Mouse (Mus musculus): ENCODE results near the gene Raver1. TPM values are rescaled to one million over a fixed set of nuclear protein-coding genes. Genes with fewer than 3 reads are reported as not detected.
"Not testable (repeated sequence)": the region's sequence is repeated elsewhere in the genome, so short reads cannot be mapped to it uniquely, and the experiment has no call there.

The Raver1 gene
- polyA plus RNA-seq, 1 experiment from 2014 or later = 109 TPM

DNA sequence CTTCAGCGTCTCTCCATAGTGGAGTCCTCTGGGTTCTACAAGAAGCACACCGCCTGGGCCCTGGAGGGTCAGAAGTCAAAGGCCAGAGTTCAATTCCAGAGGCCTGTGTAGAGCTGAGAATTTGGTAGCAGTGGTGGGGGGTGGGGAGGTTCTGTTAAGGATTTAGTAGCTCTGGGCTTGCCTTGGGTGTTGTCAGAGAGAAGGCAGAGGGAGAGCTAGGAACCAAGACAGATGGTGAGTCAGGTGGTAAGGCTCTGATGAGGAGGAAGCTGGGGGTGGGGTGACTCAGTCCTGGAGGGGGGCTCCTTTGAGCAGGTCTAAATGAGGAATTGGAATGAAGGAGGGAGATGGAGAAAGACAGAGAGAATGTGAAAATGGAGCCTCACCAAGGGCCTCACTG is 28.9 kb downstream of the Raver1 start:
- no peak overlapping the region for H3K4me3 ChIP-seq
- no peaks in the 10 kb centered on the region for H3K27me3 ChIP-seq (ENCODE audit: low read depth, poor library complexity, severe bottlenecking)
- no peaks in the 10 kb centered on the region for H3K9me3 ChIP-seq (replicated peaks)
- no peak overlapping the region for H3K27ac ChIP-seq
- no peak for DNase-seq (ENCODE audit: low spot score)
- WGBS = 80% methylated on average over 2 of the region's 2 CpGs
- H3K4me1 ChIP-seq = 0 out of 2 replicates have a peak, but pooled peaks cover 3% of the 10 kb centered on the region
- H3K36me3 ChIP-seq = peaks cover 53% of the 10 kb centered on the region

DNA sequence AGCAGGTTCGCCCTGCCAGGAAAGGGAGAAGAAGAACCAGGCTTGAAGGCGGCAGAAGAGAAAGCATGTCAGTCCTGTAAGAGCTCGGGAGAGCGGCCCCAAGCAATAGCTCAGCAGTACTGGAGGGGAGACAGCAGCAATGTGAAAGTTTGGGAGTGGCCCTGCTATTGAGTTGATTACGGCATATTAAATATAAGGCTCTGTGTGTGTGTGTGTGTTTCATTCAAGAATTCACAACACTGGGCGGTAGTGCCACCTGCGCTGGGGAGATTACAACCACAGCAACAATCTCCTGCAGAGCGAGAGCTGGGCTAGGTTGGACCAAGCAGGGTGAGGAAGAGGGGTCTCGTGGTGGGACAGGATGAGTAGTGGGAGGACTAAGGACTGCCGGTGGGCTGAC is 40.2 kb downstream of the Raver1 start:
- 66% methylated on average over 10 of the region's 10 CpGs for WGBS

DNA sequence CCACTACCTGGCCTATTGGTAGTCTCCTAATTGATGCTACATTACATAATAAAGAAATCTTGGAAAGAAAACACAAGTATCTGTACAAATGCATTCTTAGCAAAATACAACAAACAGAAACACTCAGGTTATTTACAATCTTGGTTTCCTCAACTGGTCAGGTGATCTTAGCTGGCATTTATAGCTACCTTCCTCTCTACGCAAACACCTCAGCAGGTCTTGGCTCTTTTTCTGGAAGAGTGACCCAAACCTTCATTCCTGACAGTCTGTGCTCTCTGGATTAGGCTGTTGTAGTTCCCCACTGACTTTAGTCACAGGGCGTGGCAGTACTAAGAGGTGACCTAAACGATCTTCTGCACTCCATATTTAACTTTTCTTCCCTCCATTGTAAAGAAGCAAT is 46.6 kb downstream of the Raver1 start:
- 83% methylated on average over 3 of the region's 3 CpGs for WGBS
- Histone ChIP-seq H3K27me3 (ENCODE audit: low read depth, poor library complexity, severe bottlenecking) (peaks cover 18% of the 10 kb centered on the region), H3K36me3 (no peaks in the 10 kb centered on the region), H3K4me1 (peaks cover 10% of the 10 kb centered on the region), H3K9me3 (replicated peaks) (no peaks in the 10 kb centered on the region), H3K4me3 (no peak overlapping the region), H3K27ac (no peak overlapping the region)
- DNase-seq (ENCODE audit: low spot score) = no peak

More for the DNA sequence above, 40.2 kb downstream of the Raver1 start:
- 0 out of 2 replicates have a peak, but pooled peaks cover 3% of the 10 kb centered on the region for H3K27me3 ChIP-seq (ENCODE audit: low read depth, poor library complexity, severe bottlenecking)
- no peak overlapping the region for H3K4me3 ChIP-seq
- H3K9me3 ChIP-seq (replicated peaks) = no peaks in the 10 kb centered on the region
- DNase-seq (ENCODE audit: low spot score) = no peak
- H3K27ac ChIP-seq = no peak overlapping the region
- H3K4me1 ChIP-seq = no peaks in the 10 kb centered on the region
- H3K36me3 ChIP-seq = no peaks in the 10 kb centered on the region

DNA sequence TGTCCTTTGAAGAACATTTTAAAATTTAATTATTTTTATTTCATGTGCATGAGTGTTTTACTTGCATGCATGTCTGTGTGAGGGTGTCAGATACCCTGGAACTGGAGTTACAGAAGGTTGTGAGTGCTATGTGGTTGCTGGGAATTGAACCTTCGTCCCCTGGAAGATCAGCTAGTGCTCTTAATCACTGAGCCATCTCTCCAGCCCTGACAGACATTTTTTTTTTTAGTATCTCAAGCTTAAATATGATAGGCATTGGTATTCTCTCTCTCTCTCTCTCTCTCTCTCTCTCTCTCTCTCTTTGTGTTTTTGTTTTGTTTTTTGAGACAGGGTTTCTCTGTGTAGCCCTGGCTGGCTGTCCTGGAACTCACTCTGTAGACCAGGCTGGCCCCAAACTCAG is 47.0 kb downstream of the Raver1 start:
- 79% methylated on average over 1 of the region's 1 CpGs for WGBS
- peaks cover 11% of the 10 kb centered on the region for H3K4me1 ChIP-seq
- H3K27ac ChIP-seq; H3K36me3 ChIP-seq; H3K9me3 ChIP-seq (replicated peaks); H3K4me3 ChIP-seq; DNase-seq (ENCODE audit: low spot score): not testable (repeated sequence)
- peaks cover 22% of the 10 kb centered on the region for H3K27me3 ChIP-seq (ENCODE audit: low read depth, poor library complexity, severe bottlenecking)

DNA sequence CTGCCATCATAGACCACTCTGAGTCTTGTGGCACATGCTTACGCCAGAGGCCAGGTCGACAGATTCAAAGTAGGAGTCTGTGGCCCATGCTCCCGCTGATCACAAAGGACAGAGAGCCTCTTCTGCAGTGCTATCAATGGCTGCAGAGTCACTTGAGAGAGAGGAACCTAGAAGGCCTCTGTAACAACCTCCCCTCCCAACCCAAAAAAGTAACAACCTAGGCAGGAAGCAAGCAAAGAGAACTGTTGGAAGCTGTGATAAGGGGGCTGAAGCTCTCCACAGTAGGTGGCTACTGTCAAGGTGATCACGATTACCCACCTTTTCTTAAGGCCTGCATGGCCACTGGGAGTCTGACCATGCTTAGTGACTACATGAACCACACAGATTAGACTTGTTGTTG is 48.2 kb downstream of the Raver1 start:
- peaks cover 35% of the 10 kb centered on the region for H3K27me3 ChIP-seq (ENCODE audit: low read depth, poor library complexity, severe bottlenecking)
- no peaks in the 10 kb centered on the region; the same call in 1 of the 2 replicates for H3K9me3 ChIP-seq (replicated peaks)
- no peak overlapping the region for H3K4me3 ChIP-seq
- H3K27ac ChIP-seq = no peak overlapping the region
- H3K4me1 ChIP-seq = peaks cover 11% of the 10 kb centered on the region
- DNase-seq (ENCODE audit: low spot score) = no peak
- 83% methylated on average over 4 of the region's 4 CpGs for WGBS
- no peaks in the 10 kb centered on the region for H3K36me3 ChIP-seq

DNA sequence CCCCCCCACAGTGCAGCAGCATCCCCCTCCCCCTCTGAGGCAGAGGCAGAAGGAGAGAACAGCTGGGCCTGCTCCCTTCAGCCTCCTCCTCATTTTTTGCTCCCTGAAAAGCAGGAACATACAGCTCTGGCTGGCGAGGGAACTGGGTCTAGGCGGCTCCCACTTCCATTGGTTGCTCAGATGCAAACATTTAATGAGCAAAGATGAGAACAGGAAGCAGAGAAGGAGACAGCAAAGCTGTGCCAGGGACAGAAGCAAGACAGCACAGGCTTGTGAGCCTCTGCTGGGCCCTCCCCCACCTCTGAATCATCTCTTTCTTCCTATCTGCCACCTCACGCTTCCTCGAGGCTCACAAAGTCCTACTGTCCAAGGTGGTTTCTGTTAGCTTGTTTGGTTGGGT is 50.5 kb downstream of the Raver1 start:
- Histone ChIP-seq H3K27ac (no peak overlapping the region), H3K36me3 (no peaks in the 10 kb centered on the region), H3K4me1 (peaks cover 31% of the 10 kb centered on the region), H3K4me3 (no peak overlapping the region), H3K27me3 (ENCODE audit: low read depth, poor library complexity, severe bottlenecking) (peaks cover 57% of the 10 kb centered on the region), H3K9me3 (replicated peaks) (no peaks in the 10 kb centered on the region; the same call in 1 of the 2 replicates)
- no peak for DNase-seq (ENCODE audit: low spot score)
- 58% methylated on average over 4 of the region's 4 CpGs for WGBS

DNA sequence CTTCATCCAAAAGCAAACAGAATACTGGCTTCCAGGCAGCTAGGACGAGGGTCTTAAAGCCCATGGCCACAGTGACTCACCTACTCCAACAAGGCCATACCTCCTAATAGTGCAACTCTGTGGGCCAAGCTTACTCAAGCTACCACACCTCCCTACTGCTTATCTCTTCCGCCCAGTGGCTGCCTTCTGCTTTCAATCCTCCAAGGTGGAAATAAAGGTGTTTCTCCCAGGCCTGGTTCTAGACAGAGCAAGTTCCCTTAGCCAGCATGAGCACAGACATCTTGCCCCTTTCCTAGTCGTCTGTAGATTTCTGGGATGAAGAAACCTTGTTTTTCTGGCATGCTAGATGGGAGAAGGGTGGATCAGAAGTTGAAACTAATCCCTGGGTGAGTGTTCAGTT is 52.0 kb downstream of the Raver1 start:
- 78% methylated on average over 3 of the region's 3 CpGs for WGBS
- Histone ChIP-seq H3K27ac (no peak overlapping the region), H3K9me3 (replicated peaks) (no peaks in the 10 kb centered on the region; the same call in 1 of the 2 replicates), H3K27me3 (ENCODE audit: low read depth, poor library complexity, severe bottlenecking) (peaks cover 72% of the 10 kb centered on the region), H3K4me1 (peaks cover 40% of the 10 kb centered on the region), H3K4me3 (no peak overlapping the region), H3K36me3 (no peaks in the 10 kb centered on the region)
- no peak for DNase-seq (ENCODE audit: low spot score)

DNA sequence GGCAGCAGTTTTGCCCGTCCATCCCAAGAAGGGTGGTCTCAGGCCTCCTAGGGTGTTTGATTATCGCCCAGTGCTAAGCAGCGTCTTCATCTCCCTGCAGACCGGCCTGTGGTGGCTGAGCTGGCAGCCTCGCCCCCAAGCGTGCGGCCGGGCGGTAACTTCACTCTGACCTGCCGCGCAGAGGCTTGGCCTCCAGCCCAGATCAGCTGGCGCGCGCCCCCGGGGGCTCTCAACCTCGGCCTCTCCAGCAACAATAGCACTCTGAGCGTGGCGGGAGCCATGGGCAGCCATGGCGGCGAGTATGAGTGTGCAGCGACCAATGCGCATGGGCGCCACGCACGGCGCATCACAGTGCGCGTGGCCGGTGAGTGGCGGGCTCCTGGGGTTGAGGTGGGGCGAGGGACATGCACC is 54.3 kb downstream of the Raver1 start:
- H3K27me3 ChIP-seq (ENCODE audit: low read depth, poor library complexity, severe bottlenecking) = peaks cover 95% of the 10 kb centered on the region
- 3% methylated on average over 31 of the region's 31 CpGs for WGBS
- H3K27ac ChIP-seq = peak overlapping the region; percentile 73
- peaks cover 52% of the 10 kb centered on the region for H3K4me1 ChIP-seq
- H3K9me3 ChIP-seq (replicated peaks) = no peaks in the 10 kb centered on the region; the same call in 1 of the 2 replicates
- H3K36me3 ChIP-seq = no peaks in the 10 kb centered on the region
- no peak for DNase-seq (ENCODE audit: low spot score)
- H3K4me3 ChIP-seq = peak overlapping the region; percentile 50

DNA sequence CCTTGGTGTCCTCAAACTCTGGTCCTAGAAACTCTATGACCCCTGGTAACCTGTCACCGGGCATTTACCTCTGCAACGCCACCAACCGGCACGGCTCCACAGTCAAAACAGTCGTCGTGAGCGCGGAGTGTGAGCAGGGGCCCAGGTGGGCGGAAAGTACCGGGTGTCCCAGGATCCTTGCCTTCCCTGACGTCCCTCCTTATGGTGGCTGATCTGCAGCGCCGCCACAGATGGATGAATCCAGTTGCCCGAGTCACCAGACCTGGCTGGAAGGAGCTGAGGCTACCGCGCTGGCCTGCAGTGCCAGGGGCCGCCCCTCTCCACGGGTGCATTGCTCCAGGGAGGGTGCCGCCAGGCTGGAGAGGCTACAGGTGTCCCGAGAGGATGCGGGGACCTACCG is 55.1 kb downstream of the Raver1 start:
- Histone ChIP-seq H3K9me3 (replicated peaks) (no peaks in the 10 kb centered on the region; the same call in 1 of the 2 replicates), H3K36me3 (no peaks in the 10 kb centered on the region), H3K4me3 (peak overlapping the region; percentile 50), H3K27me3 (ENCODE audit: low read depth, poor library complexity, severe bottlenecking) (peaks cover 100% of the 10 kb centered on the region), H3K27ac (no peak overlapping the region), H3K4me1 (peaks cover 60% of the 10 kb centered on the region)
- WGBS = 1% methylated on average over 22 of the region's 22 CpGs
- DNase-seq (ENCODE audit: low spot score) = peak; percentile 39

DNA sequence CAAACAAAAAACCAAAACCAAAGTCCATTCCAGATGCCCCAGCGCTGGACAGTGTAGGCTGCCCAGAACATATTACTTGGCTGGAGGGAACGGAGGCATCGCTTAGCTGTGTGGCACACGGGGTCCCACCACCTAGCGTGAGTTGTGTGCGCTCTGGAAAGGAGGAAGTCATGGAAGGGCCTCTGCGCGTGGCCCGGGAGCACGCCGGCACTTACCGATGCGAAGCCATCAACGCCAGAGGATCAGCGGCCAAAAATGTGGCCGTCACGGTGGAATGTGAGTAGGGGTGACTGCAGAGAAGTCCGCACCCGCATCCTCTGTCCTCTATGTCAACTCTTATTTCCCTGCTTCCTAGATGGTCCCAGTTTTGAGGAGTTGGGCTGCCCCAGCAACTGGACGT is 55.6 kb downstream of the Raver1 start:
- peaks cover 100% of the 10 kb centered on the region for H3K27me3 ChIP-seq (ENCODE audit: low read depth, poor library complexity, severe bottlenecking)
- WGBS = 7% methylated on average over 20 of the region's 20 CpGs
- H3K9me3 ChIP-seq (replicated peaks) = no peaks in the 10 kb centered on the region; the same call in 1 of the 2 replicates
- no peaks in the 10 kb centered on the region for H3K36me3 ChIP-seq
- H3K27ac ChIP-seq = no peak overlapping the region
- peak; percentile 44 for DNase-seq (ENCODE audit: low spot score)
- H3K4me3 ChIP-seq = peak overlapping the region; percentile 50; the same call in 1 of the 2 replicates
- peaks cover 62% of the 10 kb centered on the region for H3K4me1 ChIP-seq

DNA sequence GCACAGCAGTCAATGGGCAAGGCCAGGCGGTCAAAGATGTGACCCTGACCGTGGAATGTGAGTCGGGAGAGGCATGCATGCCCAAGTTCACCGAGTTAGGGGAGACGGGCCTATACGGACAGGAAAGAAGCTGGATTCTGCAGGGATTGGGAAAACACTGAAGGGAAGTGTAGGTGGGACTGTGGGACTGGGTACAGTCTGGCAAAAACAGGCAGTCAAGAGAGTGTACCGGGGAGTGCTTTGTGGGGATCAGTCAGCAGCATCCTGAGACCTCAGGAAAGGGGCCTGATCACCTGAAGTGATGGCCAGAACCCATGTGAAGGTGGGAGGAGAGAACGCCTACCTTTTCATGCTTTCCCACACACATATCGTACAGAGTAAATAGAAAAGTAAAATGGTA is 56.2 kb downstream of the Raver1 start:
- DNase-seq (ENCODE audit: low spot score) = no peak
- no peaks in the 10 kb centered on the region for H3K36me3 ChIP-seq
- H3K9me3 ChIP-seq (replicated peaks) = no peaks in the 10 kb centered on the region; the same call in 1 of the 2 replicates
- WGBS = 16% methylated on average over 9 of the region's 9 CpGs
- 0 out of 2 replicates have a peak overlapping the region, but pooled peaks have one; percentile 16 for H3K4me3 ChIP-seq
- H3K27me3 ChIP-seq (ENCODE audit: low read depth, poor library complexity, severe bottlenecking) = peaks cover 98% of the 10 kb centered on the region
- H3K4me1 ChIP-seq = peaks cover 65% of the 10 kb centered on the region
- H3K27ac ChIP-seq = no peak overlapping the region

DNA sequence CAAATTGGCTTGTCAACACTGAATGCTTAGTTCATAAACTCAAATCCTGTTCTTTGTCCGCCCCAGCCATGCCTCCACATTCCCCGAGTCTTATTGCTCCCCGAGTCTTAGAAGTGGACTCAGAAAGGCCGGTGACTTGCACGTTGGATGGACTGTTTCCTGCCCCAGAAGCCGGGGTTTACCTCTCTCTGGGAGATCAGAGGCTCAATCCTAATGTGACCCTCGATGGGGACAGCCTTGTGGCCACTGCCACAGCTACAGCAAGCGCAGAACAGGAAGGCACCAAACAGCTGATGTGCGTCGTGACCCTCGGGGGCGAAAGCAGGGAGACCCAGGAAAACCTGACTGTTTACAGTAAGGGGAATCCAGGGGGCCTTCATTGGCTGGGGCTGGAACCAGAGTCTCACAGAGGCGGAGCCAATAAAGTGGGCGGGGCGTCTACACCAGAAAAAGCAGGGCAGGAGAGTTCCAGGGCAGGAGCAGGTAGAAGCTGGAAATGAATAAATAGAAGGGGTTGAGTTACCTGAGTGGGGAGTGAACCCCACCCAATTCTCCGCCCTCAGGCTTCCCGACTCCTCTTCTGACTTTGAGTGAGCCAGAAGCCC is 57.2 kb downstream of the Raver1 start:
- peaks cover 71% of the 10 kb centered on the region for H3K4me1 ChIP-seq
- peak overlapping the region; percentile 16; the same call in 1 of the 2 replicates for H3K4me3 ChIP-seq
- H3K27ac ChIP-seq = no peak overlapping the region
- peak; percentile 50 for DNase-seq (ENCODE audit: low spot score)
- WGBS = 4% methylated on average over 17 of the region's 17 CpGs
- H3K36me3 ChIP-seq = no peaks in the 10 kb centered on the region
- no peaks in the 10 kb centered on the region; the same call in 1 of the 2 replicates for H3K9me3 ChIP-seq (replicated peaks)
- peaks cover 97% of the 10 kb centered on the region for H3K27me3 ChIP-seq (ENCODE audit: low read depth, poor library complexity, severe bottlenecking)

DNA sequence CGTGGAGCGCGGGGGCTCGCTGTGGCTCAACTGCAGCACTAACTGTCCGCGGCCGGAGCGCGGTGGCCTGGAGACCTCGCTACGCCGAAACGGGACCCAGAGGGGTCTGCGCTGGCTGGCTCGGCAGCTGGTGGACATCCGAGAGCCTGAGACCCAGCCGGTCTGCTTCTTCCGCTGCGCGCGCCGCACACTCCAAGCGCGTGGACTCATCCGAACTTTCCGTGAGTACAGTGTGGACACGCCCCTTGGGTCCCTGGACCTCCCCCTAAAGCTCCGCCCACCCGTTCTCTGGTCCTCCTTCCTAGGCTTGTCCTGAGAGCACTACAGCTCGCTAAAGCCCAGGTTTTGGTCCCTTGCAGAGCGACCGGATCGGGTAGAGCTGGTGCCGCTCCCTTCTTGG is 58.7 kb downstream of the Raver1 start:
- peak overlapping the region; percentile 56 for H3K4me3 ChIP-seq
- peaks cover 79% of the 10 kb centered on the region for H3K4me1 ChIP-seq
- peak; percentile 83 for DNase-seq (ENCODE audit: low spot score)
- H3K36me3 ChIP-seq = no peaks in the 10 kb centered on the region
- H3K9me3 ChIP-seq (replicated peaks) = no peaks in the 10 kb centered on the region
- H3K27ac ChIP-seq = no peak overlapping the region
- H3K27me3 ChIP-seq (ENCODE audit: low read depth, poor library complexity, severe bottlenecking) = peaks cover 97% of the 10 kb centered on the region
- under 1% methylated on average over 34 of the region's 34 CpGs for WGBS

All from limb, embryonic 10.5 days (tissue).